Mouse (Mus musculus) CD4-positive, CD25-positive, alpha-beta regulatory T cell, adult 2 months (primary cell): ENCODE data around the gene Plppr2.

Source experiments
- DNase-seq: peaks from one replicate; pipeline ENCODE4 v3.0.0-alpha.2; 2012; ENCODE audit warnings: low read depth, low spot score

Gene Plppr2

DNA sequence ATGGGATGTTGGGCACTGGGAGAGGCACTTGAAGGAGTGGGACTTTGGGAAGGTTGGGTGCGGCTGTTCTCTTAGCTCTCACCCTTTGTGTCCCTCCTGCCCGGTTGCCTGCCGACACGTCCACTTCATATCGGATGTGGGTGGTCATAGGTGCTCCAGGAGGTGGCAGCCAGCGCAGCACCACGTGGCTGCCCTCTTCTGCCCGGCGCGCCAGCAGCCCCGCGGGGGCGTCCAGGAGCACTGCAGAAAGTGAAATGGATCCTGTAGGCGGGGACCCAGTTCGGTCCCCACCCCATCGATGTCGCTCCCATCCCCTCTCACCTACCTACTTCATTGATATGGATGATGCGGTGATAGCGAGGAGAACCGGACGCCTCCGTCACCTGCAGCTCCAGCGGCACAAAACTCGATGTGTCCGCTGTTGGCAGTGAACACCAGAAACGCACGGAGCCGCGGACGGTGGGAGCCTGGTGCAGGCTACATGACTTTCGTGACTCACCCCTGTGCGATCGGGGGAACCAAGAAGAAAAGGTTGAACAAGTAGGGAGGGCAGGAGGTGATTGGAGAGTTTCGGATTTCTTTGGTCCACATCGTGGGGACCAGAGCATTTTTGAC is 24.6 kb downstream of the Plppr2 start:
- DNase-seq: peak; percentile 34

DNA sequence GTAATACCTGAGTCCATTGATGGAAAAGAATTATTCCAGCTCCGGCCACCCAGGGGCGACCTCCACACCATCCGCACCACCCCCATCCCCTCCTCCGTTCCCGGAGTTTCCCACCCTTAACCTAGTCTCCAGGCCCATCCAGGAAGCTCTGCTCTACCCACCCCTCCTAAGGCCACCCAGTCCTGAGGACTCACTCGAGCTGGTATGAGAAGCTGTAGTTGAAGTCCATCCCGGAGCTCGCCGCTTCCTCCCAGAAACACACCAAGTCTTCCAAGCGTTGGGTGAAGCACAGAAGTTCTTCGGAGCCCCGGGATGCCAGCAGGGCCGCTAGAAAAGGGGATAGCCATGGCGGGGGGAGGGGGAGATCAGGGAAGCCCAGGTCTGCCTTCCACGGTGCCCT is 25.2 kb downstream of the Plppr2 start:
- no peak for DNase-seq

DNA sequence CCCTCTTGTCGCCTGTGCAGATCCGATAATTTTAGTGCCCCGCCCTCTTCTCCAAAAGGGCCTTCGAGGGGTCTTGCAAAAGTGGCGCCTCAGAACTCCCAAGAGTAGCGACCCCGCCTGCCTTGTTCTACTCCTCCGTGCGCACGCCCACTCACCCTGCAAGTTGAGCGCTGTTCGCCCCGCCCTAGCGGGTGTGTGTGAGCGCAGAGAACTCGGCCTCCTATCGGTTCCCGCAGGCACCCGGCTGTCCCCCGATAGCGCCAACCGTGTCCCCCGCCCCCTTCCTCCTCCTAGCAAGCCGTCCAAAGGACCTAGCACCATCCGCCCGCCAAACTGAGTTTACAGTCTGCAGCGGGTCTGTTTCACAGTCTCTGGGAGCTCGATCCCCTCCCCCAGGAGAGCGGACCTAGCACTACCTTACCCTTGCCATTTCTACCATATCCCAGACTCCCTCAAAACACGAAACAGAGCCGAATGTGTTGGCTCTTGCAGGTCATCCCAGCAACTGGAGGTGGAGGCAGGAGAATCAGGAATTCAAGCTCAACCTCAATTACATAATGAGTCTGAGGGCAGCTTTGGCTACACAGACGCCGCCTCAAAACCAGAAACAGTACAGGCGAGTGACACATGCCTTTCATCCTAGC is 25.7 kb downstream of the Plppr2 start:
- peak; percentile 77 for DNase-seq

DNA sequence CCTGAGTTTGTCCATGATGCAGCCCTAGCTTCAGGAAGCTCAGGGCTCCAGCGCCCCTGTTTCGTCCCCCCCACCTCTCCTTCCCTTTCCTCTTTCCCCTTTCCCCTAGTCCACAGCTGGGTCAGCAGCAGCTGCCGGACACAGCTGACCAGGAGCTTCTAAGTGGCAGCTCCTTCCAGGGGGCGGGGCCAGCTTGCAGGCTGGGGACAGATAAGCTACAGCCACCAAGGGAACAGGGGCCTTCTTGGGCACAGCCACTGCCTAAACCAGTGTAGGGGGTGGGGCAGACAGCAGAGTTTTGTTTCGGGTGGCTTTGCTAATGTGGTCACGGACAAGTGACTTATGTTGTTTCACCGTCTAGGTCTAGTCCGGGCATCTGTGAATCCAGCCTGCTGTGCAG is 26.6 kb downstream of the Plppr2 start, which contains the start of gene Epor:
Epor (minus strand) TSS at position 90 of the 400 bp plus-strand sequence.
- no peak for DNase-seq

DNA sequence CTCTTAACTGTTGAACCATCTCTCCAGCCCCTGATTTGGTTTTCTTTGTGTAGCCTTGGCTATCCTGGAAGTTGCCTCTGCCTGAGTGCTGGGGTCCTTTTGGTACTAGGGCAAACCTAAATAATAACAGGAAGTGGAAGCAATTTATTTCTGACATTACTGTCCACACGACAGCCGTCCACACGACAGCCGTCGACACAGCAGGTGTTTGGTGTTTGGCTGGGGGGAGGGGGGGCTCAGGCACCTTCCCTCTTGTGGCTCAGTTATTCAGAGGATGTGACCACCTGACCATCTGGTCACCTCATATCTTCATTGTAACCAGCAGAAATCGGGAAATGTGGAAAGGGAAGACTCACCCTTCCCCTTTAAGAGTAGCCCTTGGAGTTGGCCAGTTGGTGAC is 32.0 kb downstream of the Plppr2 start:
- no peak for DNase-seq

DNA sequence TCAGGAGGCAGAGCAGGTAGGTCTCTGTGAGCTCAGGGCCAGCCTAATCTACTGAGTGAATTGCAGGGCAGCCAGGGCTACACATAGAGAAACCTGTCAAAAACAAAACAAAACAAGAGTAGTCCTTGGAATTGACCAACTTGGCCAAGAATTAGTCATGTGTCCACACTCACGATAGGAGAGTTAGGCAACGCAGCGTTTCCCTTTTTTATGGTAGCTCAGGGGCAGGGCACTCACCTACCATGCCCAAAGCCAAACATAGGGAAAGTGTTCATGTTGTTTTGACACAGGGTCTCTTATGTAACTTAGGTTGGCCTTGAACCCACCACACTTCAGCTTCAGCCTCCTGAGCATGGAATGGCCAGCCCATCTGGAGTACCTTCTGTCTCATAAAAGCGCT is 32.5 kb downstream of the Plppr2 start:
- no peak for DNase-seq

DNA sequence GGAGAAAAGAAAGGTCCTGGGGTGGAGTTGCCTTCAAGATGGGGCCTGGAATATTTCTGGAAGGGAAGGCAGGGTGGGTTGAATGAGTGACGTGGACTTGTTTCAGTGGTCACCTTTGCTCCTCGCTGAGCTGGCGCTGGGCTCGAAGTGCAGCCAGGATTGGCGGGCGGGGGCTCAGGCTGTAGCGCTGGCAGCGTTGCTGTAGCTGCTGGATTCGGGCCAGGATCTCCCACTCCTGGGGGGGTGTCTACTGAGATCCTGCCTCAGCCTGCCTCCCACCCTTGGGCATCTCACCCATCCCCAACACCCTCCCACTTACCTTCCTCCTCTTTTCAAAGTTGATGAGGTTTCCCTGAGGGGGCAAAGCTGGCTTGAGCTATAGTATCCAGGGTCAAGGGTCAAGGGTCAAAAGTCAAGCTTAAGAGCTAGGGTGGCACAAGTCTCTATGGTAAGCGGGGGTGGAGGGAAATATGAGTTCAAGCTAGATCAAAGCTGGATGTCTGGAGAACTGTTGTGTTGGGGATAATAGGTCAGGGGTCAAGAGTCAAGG is 39.9 kb downstream of the Plppr2 start:
- DNase-seq: no peak

DNA sequence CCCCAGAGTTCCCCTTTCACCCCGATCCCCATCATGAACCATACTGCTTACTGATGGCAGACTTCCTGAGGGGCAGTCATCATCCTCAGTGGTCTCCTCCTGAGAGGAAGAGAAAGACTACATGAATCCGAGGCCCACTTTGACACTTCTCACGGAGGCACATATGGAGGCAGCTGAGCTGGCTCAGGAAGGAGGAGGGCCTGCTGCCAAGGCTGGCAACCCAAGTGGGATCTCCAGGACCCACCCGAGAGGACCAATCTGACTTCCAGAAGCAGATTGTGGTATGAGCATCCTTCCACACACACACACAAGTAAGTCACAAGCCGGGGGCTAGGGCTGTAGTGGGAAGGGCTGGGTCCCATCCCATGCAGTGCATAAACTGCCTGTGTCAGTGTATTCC is 40.5 kb downstream of the Plppr2 start:
- DNase-seq: no peak

DNA sequence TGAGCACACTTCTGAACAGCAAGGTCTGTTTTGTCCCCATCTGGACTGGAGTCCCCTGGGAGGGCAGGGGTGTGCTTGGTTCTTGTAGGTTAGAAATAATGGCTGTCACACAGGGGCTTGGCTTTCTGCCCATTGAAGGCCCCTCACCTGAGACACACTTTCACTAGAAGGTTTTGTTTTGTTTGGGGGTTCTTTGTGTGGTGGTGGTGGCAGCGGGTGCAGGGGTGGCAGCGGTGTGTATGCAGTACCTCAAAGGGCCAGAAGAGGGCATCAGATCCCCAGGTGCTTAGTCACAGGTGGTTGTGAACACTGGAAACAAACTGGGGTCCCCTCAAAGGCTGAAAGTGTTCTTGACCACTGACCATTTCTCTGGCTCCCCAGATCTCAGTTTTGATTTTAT is 41.1 kb downstream of the Plppr2 start:
- DNase-seq: peak; percentile 76

DNA sequence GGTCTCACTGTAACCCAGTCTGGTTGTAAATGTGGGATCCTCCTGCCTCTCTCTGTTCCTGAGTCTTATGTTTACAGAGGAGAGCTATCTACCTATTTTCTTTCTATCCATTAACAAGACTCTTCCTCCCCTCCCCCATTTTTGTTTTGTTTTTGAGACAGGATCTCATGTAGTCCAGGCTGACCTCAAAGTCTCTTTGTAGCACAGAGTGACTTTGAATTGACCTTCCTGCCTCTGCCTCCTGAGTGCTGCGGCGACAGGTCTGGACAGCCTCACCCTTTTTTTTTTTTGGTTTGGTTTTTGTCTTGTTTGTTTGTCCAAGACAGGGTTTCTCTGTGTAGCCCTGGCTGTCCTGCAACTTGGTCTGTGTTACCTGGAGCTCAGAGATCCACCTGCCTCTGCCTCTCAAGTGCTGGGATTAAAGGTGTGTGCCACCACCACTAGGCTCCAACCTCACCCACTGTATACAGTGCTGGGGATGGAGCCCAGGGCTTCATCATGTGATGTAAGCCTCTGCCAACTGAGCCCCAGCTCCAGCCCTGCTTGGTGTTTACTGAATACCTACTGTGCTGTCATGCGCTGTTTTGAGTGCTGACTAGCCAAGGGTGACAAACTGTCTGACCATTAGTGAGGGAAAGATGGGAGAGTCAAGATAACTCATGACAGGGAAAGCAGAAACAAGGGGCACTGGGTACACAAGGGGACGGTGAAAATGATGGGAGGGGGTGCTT is 41.7 kb downstream of the Plppr2 start:
- DNase-seq: no peak

DNA sequence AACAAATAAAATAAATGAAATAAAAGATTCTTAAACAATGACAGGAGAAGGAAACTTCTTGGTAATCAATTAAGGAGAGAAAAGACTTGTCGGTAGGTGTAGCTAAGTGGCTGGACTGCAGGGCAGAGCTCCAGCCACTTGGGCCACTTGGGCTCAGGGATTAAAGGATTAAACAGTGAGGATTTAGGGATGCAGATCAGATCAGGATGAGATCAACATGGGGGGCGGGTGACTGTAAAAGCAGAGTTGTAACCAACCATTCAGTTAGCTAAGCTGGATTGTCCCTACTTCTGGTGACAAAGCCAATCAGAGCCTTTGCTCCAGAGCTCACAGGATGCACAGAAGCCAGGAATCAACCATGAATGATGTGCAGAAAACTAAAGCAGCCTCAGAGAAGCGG is 47.1 kb downstream of the Plppr2 start:
- DNase-seq: no peak

DNA sequence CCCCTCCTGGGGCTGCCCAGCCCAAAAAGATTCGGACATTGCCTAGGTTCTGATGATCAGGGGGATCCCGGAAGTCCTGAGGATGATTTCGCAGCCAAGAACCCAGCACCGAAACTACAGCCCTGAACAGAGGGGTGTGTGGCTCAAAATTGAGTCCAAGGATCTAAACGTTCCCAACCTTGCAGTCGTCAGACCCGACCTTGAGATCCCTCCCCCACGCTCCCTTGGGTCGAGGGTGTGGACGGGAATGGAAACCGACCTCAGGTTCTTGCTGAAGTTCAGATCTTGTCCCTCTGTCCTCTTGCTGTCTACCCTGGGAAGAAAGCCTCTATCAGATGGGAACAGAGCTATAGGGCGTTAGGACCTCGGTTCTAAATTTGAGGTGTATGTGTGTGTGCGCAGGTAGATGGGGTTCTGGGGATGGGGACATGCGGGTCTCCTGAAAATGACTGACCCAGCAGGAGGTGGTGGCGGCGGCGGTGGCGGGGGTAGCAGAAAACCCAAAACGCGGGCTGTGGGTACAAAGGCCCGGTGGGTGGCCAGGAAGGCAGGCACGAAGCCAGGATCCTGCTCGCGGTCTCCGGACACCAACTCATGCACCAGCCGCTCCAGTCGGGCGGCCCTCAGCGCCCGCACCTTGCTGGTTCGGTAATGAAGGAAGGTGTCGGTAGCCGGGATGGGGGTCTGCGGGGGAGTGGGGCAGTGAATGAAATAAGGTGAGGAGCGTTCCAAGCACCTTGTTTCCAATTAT is 50.9 kb downstream of the Plppr2 start:
- DNase-seq: no peak

DNA sequence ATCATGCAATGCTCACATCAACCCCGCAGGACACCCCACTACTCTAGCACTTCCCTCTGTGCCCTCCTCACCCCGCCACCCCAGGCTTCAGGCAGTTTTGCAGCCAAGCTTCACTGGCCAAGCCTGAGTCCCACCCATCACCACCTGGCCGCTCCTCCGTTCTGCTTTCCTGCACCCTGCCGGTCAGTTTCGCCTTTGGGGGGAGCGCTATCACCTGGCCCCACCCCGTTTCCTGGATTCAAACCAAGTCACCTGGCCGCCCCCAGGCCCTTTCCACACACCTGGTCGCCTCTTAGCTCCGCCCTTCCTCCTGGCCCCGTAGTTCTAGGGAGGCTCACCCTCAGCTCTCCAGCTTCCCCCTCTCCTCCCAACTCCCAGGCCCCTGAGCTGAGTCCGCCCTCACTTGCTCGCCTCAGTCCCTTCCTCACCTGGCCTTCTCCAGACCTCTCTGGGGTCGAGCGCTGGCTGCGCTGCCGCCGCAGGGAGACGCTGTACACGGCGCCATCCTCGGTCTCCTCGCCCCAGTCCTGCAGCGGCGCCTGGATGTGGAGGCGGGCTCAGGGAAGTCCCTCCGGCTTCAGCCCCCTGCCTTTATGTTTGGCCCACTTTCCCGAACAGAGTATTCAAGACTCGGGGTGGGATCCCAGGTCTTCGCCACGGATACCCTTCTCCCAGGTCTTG is 51.7 kb downstream of the Plppr2 start:
- no peak for DNase-seq

DNA sequence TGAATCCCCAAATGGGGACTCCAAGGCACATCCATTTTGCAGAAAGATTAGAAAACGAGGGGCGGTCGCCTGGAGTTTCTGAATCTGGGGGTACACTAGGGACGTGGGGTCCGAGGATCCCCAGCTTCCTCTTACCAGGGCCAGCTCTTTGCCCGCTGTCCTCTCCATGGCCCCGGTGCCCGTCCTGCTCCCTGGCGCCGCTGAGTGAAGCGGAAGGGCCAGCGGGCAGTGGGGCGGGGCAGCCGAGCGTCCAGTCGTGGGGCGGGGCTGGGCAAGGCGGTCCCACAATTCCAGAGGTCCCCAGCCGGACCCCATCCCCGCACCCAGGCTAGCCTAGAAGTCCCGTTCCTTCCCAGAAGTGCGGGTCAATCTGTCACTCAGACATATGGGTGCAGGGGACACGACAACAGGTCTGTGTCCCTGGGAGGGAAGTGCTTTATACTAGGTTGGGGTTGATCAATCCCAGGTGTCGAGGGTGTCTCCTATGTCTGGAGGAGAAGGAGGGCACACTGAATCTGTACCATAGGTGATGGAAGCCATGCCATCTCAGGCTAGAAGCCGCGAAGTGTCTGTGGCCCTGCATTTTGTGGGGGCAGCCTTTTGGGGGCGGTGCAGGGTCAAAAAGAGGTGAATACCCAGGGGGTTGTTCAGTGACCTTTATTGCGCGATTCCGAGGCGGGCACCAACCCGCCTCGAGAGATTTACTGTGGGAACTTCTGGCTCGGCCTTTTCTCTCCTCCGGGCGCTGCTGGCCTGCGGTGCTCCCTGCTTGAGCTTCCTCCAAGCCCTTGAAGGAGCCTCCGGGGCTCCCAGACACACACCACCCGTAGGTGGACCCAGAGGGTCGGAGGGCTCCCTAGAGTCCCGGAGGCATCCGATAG is 52.6 kb downstream of the Plppr2 start, which contains the start of gene Rgl3:
Rgl3 (minus strand) TSS at position 217 of the 881 bp plus-strand sequence.
- no peak for DNase-seq

DNA sequence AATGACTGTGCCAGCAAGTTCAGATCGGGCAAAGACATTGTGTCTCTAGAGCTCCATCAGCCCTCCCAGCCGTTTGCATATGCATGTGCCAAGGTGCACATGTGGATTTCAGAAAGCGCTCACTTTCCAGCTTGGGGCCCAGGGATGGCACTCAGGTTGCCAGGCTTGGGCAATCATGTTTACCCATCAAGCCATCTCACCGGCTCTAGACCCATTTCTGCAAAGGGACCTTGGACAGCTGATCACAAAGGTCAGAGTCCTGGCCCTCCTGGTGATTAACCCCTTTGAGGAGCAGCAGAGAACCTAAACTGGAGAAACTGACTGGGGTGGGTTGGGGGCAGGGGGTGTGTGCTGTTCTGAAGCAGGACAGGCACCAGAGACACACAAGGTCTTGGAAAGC is 55.4 kb downstream of the Plppr2 start:
- no peak for DNase-seq

DNA sequence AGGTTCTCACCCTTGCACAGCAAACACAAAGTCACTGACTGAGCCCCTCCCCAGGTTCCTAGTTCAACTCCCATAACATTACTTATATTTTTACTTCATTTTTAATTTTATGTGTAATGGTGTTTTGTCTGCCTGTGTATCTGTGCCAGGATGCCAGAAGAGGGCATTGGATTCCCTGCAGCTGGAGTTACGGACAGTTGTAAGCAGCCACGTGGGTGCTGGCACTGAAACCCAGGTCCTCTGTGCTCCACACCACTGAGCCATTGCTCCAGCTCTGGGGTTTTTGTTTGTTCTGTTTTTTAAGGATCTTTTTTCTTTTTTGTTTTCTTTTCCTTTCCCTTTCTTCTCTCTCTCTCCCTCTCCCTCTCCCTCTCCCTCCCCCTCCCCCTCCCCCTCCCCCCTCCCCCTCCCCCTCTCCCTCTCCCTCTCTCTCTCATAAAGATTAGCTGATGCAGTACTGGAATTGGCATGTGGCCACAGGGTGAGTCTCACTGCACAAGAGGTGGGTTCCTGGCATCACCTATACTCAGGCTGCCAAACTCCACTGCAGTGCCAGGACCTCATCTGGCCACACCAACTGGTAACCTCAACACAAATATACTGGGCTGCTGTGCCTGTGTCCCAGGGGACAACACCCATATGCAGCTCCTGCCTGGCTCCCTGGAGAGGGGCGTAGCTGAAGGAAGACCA is 59.5 kb downstream of the Plppr2 start:
- no peak for DNase-seq
